Mouse (Mus musculus) hindbrain, embryonic 10.5 days (tissue): ENCODE results near the gene 2310011J03Rik. TPM values are rescaled to one million over a fixed set of nuclear protein-coding genes. Genes with fewer than 3 reads are reported as not detected.
A peak's percentile ranks its signal among the peaks of the same experiment; 100 is the strongest.

Experiments used
- DNase-seq: peaks from one replicate; pipeline ENCODE4 v3.0.0-alpha.2; 2017; ENCODE audit warnings: low spot score
- H3K27ac ChIP-seq: fragments of 300-500 bp; sonication (generic); 2 replicates; pipeline ENCODE4 v1.5.1; 2016; ENCODE audit warnings: mild to moderate bottlenecking, moderate library complexity
- H3K27me3 ChIP-seq: fragments of 300-500 bp; sonication (generic); 2 replicates; pipeline ENCODE4 v1.6.1; 2016; ENCODE audit warnings: mild to moderate bottlenecking; ENCODE audit not compliant: poor library complexity, insufficient read depth, severe bottlenecking
- H3K36me3 ChIP-seq: fragments of 300-500 bp; sonication (generic); 2 replicates; pipeline ENCODE4 v1.6.1; 2016; ENCODE audit warnings: mild to moderate bottlenecking, moderate library complexity
- H3K4me1 ChIP-seq: fragments of 300-500 bp; sonication (generic); replicated peaks from 2 replicates; pipeline ENCODE4 v1.6.1; 2016; ENCODE audit warnings: mild to moderate bottlenecking
- H3K4me3 ChIP-seq: fragments of 300-500 bp; sonication (generic); 2 replicates; pipeline ENCODE4 v1.5.1; 2016; ENCODE audit warnings: mild to moderate bottlenecking, moderate library complexity
- H3K9me3 ChIP-seq: fragments of 300-500 bp; sonication (generic); 2 replicates; pipeline ENCODE4 v1.6.1; 2016; ENCODE audit warnings: mild to moderate bottlenecking, moderate library complexity
- WGBS: fragments of 180-500 bp; shearing (Covaris S2); methylation state at CpG from one replicate; pipeline ENCODE4 v1.1.7; 2016; 5-methylcytosine and 5-hydroxymethylcytosine counted together
- polyA plus RNA-seq: library from polyadenylated mRNA; unstranded; fragments of >200 nt; fragmentation: Nextera tagmentation; extraction: Ambion mirVana; gene quantifications from 2 replicates; pipeline ENCODE4 v1.2.1, GENCODE M21; 2016

2310011J03Rik gene
- polyA plus RNA-seq, 1 experiment from 2014 or later, result 60.9 TPM

GRCm38 (mm10) chr10:80304458-80304857 is 15.9 kb downstream of the 2310011J03Rik start:
- 26% methylated on average over 12 of the region's 12 CpGs for WGBS
- no peak overlapping the region for H3K27ac ChIP-seq
- peak overlapping the region; percentile 29 for H3K4me3 ChIP-seq

GRCm38 (mm10) chr10:80302471-80302881 is 17.9 kb downstream of the 2310011J03Rik start:
- peaks cover 64% of the 10 kb centered on the region for H3K4me1 ChIP-seq
- H3K27me3 ChIP-seq, result peaks cover 92% of the 10 kb centered on the region
- DNase-seq, result peak; percentile 73
- peak overlapping the region; percentile 96 for H3K27ac ChIP-seq
- 5% methylated on average over 9 of the region's 9 CpGs for WGBS
- H3K36me3 ChIP-seq, result peaks cover 51% of the 10 kb centered on the region
- H3K9me3 ChIP-seq, result no peaks in the 10 kb centered on the region
- H3K4me3 ChIP-seq, result peak overlapping the region; percentile 68

More at GRCm38 (mm10) chr10:80304458-80304857, 15.9 kb downstream of the 2310011J03Rik start:
- H3K9me3 ChIP-seq, result no peaks in the 10 kb centered on the region
- DNase-seq, result no peak
- peaks cover 71% of the 10 kb centered on the region for H3K36me3 ChIP-seq
- peaks cover 85% of the 10 kb centered on the region for H3K27me3 ChIP-seq
- peaks cover 44% of the 10 kb centered on the region for H3K4me1 ChIP-seq

GRCm38 (mm10) chr10:80302082-80302355 is 18.3 kb downstream of the 2310011J03Rik start:
- peaks cover 92% of the 10 kb centered on the region for H3K27me3 ChIP-seq
- peaks cover 68% of the 10 kb centered on the region for H3K4me1 ChIP-seq
- H3K36me3 ChIP-seq, result peaks cover 46% of the 10 kb centered on the region
- DNase-seq, result no peak
- H3K9me3 ChIP-seq, result no peaks in the 10 kb centered on the region
- 51% methylated on average over 5 of the region's 5 CpGs for WGBS
- H3K4me3 ChIP-seq, result peak overlapping the region; percentile 68
- H3K27ac ChIP-seq, result peak overlapping the region; percentile 96

GRCm38 (mm10) chr10:80301256-80302081 is 18.9 kb downstream of the 2310011J03Rik start:
- Histone ChIP-seq H3K4me1 (peaks cover 74% of the 10 kb centered on the region), H3K27ac (peak overlapping the region; percentile 96), H3K9me3 (no peaks in the 10 kb centered on the region), H3K4me3 (peak overlapping the region; percentile 68), H3K36me3 (peaks cover 41% of the 10 kb centered on the region), H3K27me3 (peaks cover 92% of the 10 kb centered on the region)
- WGBS, result 72% methylated on average over 10 of the region's 10 CpGs
- no peak for DNase-seq

GRCm38 (mm10) chr10:80300672-80301181 is 19.6 kb downstream of the 2310011J03Rik start:
- DNase-seq, result peak; percentile 69
- H3K4me3 ChIP-seq, result peak overlapping the region; percentile 68
- H3K4me1 ChIP-seq, result peaks cover 81% of the 10 kb centered on the region
- 11% methylated on average over 11 of the region's 11 CpGs for WGBS
- H3K36me3 ChIP-seq, result peaks cover 33% of the 10 kb centered on the region
- H3K27ac ChIP-seq, result peak overlapping the region; percentile 96
- peaks cover 84% of the 10 kb centered on the region for H3K27me3 ChIP-seq
- H3K9me3 ChIP-seq, result no peaks in the 10 kb centered on the region

- H3K4me3 ChIP-seq, result peak overlapping the region; percentile 68
- peaks cover 28% of the 10 kb centered on the region for H3K36me3 ChIP-seq
- peaks cover 76% of the 10 kb centered on the region for H3K27me3 ChIP-seq
- 44% methylated on average over 10 of the region's 10 CpGs for WGBS
- H3K27ac ChIP-seq, result peak overlapping the region; percentile 96
- no peaks in the 10 kb centered on the region for H3K9me3 ChIP-seq
- peaks cover 87% of the 10 kb centered on the region for H3K4me1 ChIP-seq
- DNase-seq, result no peak
These were observed 20.5 kb downstream of the 2310011J03Rik start for GRCm38 (mm10) chr10:80299824-80300223.

GRCm38 (mm10) chr10:80299301-80299700 is 21.0 kb downstream of the 2310011J03Rik start:
- no peak for DNase-seq
- Histone ChIP-seq H3K27me3 (peaks cover 71% of the 10 kb centered on the region), H3K36me3 (peaks cover 28% of the 10 kb centered on the region), H3K4me3 (peak overlapping the region; percentile 68), H3K9me3 (no peaks in the 10 kb centered on the region), H3K4me1 (peaks cover 88% of the 10 kb centered on the region), H3K27ac (peak overlapping the region; percentile 96)
- 6% methylated on average over 15 of the region's 15 CpGs for WGBS

GRCm38 (mm10) chr10:80298571-80299281 is 21.6 kb downstream of the 2310011J03Rik start:
- H3K36me3 ChIP-seq, result peaks cover 30% of the 10 kb centered on the region
- WGBS, result 4% methylated on average over 26 of the region's 26 CpGs
- peak overlapping the region; percentile 96 for H3K27ac ChIP-seq
- peak; percentile 93 for DNase-seq
- H3K27me3 ChIP-seq, result peaks cover 66% of the 10 kb centered on the region
- H3K4me3 ChIP-seq, result peak overlapping the region; percentile 68
- H3K9me3 ChIP-seq, result no peaks in the 10 kb centered on the region
- peaks cover 93% of the 10 kb centered on the region for H3K4me1 ChIP-seq

- WGBS, result 74% methylated on average over 8 of the region's 8 CpGs
- peak overlapping the region; percentile 88; the same call in 1 of the 2 replicates for H3K4me3 ChIP-seq
- peaks cover 28% of the 10 kb centered on the region for H3K36me3 ChIP-seq
- peak overlapping the region; percentile 96 for H3K27ac ChIP-seq
- peaks cover 61% of the 10 kb centered on the region for H3K27me3 ChIP-seq
- H3K9me3 ChIP-seq, result no peaks in the 10 kb centered on the region
- H3K4me1 ChIP-seq, result peaks cover 96% of the 10 kb centered on the region
- no peak for DNase-seq
These were observed 22.7 kb downstream of the 2310011J03Rik start for GRCm38 (mm10) chr10:80297526-80298133.

GRCm38 (mm10) chr10:80296824-80297223 is 23.5 kb downstream of the 2310011J03Rik start:
- DNase-seq, result no peak
- H3K4me3 ChIP-seq, result peak overlapping the region; percentile 88
- peak overlapping the region; percentile 96 for H3K27ac ChIP-seq
- 82% methylated on average over 5 of the region's 5 CpGs for WGBS
- peaks cover 92% of the 10 kb centered on the region for H3K4me1 ChIP-seq
- H3K9me3 ChIP-seq, result no peaks in the 10 kb centered on the region
- peaks cover 53% of the 10 kb centered on the region for H3K27me3 ChIP-seq
- peaks cover 21% of the 10 kb centered on the region for H3K36me3 ChIP-seq

GRCm38 (mm10) chr10:80295618-80296425 is 24.5 kb downstream of the 2310011J03Rik start, which contains the start of gene Apc2:
Apc2 (plus strand) TSS chr10:80295977.
- Histone ChIP-seq H3K9me3 (no peaks in the 10 kb centered on the region), H3K27me3 (peaks cover 43% of the 10 kb centered on the region), H3K27ac (peak within 1 kb of the TSS; percentile 96), H3K4me1 (peaks cover 84% of the 10 kb centered on the region), H3K36me3 (peaks cover 21% of the 10 kb centered on the region), H3K4me3 (peak within 1 kb of the TSS; percentile 88)
- WGBS, result 1% methylated on average over 26 of the region's 26 CpGs
- peak; percentile 87 for DNase-seq
